Mouse (Mus musculus) embryo, embryonic 11.5 days (tissue): ENCODE results near the gene Arpp19.

Experiments used
- DNase-seq: peaks from one replicate; pipeline ENCODE4 v3.0.0-alpha.2; 2012; ENCODE audit warnings: low read depth, low spot score

Gene Arpp19

GRCm38 (mm10) chr9:75037451-75038356, at the start of gene Arpp19:
TSS of gene Arpp19 (plus strand) at chr9:75037614.
- DNase-seq = peak; percentile 71

DNA sequence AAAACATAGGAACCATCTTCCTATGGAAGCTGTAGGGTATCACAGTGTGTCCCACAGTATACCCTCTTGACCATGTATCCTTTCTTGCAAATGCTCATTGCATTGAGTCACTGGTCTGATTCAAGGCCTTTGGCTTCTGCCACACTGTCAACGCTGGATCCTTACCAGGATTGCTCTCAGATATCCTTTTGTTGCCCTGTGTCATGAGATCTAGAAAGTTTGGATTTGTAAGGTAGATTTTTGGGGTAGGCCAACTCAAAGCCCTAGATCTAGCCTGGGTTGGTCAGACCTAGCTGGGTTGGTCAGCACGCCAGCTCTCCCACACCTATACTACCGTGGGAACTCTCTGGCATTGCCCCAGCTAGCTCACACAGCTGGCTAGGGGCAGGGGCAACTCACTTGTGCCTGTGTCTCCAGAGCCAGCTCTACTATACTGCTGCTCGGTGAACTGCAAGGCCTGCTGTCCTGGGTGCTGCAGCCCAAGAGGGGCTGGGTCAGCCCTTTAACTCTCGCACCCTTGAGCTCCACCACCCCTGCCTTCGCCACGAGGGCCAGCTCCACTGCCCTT, 48.4 kb upstream of the Arpp19 start:
- DNase-seq = no peak

GRCm38 (mm10) chr9:74989990-74990389, 47.4 kb upstream of the Arpp19 start:
- no peak for DNase-seq

DNA sequence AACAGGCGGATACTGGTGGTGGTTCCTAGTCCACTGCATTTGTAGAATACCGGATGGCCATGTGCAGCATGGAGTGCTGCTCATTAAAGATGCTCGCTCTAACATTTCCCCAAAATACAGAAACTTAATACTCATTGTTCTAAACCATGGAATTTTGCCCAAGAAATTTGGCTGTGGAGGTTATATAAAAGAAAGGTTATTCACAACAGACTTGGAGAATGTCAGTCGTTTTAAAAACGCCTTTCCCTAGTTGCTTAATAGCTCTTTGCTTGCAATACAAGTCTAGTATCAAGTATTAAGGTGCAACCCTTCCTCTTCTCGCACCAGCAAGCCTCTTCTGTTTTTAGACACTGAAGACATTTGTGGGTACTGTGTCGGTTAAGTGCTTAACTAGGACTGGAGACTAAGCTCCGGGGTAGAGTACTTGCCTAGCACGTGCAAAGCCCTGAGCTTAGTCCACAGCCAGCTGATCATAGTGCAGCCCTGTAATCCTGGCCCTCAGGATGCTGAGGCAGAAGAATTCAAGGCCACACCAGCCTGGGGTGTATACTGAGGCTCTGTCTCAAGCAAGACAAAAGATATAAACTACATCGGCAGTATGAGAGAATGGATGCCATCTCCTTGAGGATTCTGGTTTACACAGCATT, 42.7 kb upstream of the Arpp19 start:
- DNase-seq = no peak

DNA sequence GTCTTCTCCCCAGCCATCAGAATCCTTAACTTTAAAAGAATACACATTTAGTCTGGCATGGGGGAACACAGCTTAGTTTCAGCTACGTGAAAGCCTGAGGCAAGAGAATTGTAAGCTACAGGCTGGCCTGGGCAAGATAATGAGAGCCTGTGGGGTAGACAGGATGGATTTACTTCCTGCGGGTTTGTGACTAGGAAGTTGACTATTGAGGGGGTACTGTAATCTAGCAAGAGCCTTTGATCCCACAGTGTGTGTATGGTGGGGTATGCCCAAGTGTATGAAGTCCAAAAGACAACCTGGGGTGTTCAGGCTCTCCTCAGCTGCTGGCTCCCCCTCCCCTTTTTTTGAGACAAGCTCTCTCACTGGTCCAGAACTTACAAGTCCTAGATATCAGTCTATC, 41.1 kb upstream of the Arpp19 start:
- DNase-seq = no peak

GRCm38 (mm10) chr9:74997976-74998375, 39.4 kb upstream of the Arpp19 start:
- no peak for DNase-seq

- no peak for DNase-seq
Observed at GRCm38 (mm10) chr9:75001006-75001405, 36.4 kb upstream of the Arpp19 start.

DNA sequence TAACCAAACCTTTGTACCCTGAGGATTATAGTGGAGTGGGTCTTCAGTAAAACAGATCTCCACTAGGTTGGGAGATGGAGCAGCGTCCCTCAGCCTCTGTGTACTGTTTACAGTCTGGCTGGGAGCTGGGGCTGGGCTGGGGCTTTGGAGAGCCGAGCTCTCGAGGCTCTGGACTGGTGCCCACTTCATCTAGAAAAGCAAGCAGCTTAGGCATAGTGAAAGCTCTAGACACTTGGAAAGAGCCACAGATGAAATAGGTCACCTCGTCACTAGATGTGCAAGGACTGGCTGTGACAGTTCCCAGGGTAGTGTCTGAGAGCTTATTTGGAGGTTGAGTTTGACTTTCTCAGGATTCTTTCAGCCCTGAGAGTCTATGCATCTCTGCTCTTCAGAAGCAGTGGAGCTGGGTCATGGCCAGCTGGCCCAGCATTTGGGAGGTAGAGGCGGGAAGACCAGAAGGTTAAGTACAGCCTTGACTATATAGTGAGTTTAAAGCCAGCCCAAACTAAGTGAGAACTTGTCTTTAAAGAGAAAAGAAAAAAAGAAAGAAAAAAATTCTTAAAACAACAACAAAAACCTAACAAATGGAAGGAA, 35.7 kb upstream of the Arpp19 start:
- DNase-seq = no peak

- DNase-seq = no peak
Observed at GRCm38 (mm10) chr9:75002262-75002661, 35.2 kb upstream of the Arpp19 start.

GRCm38 (mm10) chr9:75004203-75004602, 33.2 kb upstream of the Arpp19 start:
- DNase-seq = no peak

- peak; percentile 20 for DNase-seq
Observed at GRCm38 (mm10) chr9:75016591-75016990, 20.8 kb upstream of the Arpp19 start.

DNA sequence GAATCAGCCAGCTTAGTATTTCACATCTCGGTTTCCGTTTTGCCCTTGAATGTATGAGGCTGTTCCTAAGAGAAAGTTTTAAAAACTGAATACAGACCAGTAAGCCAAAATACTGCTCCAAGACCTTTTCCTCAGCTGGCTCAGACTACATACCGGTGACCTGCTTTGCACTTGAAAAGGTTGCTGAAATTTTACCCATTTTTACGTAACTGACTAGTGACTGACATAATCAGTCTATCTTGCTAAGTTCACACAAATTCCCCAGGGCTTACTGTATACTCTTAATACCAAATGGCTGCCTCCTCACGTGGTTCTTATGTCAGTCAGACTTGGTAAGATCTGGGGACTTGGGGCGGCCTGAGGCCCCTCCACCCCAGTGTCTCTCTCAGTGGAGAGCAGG, 18.2 kb upstream of the Arpp19 start:
- DNase-seq = no peak

DNA sequence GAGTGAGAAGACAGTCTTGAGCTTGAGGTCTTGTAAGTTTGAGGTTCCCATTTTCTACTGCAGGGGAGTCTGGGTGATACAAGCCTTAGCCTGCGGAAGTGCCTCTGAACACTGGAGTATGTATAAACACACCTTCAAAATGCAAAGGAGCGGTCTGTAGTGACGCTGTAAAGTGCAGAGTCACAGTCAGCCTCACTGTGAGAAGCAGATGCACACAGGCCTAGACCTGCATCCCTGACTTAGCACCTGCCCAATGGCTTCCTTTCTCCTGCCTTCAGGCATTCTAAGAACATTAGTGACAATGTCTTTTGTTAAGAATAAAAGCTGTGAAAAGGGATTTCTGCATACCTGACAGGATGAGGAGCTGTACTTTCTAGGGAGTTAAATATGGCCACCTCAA, 17.8 kb upstream of the Arpp19 start:
- DNase-seq = no peak

DNA sequence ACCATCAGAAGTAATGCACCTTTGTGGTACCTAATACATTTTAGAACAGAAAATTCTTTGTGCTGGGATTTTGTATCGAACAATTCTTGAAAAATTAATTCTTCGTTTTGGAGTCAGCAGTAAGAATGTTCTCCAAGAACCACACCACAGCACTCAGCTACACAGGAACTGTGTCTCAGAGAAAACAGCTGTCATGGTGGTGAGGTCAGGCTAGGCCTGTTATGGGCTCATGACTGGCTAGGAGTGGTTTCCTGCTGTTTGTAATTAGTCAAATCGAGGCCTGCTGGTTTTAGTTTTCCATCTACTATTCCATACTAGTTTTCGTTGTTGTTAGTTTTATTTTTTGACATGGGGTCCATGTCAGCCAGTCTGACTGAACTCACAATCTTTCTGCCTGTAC, 16.9 kb upstream of the Arpp19 start:
- no peak for DNase-seq

DNA sequence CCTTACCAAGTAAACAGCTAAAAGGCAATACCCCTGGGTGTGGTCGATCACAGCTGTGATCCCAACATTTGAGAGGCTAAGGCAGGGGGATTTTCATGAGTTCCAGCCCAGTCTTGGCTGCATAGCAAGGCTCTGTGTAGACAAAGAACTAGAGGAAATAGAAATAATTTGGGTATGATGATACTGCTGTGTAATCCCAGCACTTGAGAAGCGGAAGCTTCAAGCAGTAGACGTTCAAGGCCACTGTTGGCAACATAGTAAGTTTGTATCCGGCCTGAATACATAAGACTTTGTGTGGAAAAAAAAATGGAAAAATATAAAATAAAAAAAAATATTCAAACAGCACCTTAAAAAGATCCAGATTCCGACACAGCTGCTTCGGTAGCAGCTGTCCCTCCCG, 14.9 kb upstream of the Arpp19 start:
- DNase-seq = no peak

GRCm38 (mm10) chr9:75023150-75023894, 14.1 kb upstream of the Arpp19 start:
- no peak for DNase-seq

DNA sequence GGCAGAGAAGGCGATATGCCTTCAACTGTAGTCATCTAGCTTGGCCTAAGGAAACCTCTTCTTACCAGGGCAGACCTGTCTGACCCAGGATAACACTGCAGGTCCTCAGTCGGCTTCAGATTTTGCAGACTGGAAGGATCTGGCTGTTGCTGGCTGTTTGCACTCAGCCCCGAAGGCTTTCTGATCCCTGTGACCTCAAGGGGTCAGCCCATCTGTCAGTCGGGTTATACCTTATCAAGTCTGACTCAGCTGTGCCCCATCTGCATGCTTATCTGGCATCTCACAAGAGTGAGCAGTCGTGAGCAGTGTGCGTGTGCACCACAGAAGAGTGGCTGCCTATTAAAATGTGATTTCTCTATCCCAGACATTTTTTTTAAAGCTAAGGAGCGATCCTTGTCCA, 13.3 kb upstream of the Arpp19 start:
- no peak for DNase-seq

DNA sequence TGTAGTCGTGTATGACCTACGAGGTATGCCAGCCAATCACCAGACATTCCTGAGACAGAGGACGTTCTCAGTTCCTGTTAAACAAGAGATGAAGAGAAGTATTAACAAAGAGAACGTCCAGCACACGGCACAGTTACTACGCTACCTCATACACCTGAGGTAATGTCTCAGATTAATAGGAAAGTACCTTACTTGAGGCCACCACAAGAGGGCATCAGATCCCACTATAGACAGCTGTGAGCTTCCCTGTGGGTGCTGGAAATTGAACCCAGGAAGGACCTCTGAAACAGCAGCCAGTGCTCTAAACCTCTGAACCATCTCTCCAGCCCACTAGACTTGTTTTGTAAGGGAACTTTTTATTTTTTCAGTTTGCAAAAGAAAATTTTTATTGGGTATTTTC, 11.7 kb upstream of the Arpp19 start:
- no peak for DNase-seq

- DNase-seq = no peak
Observed at GRCm38 (mm10) chr9:75032408-75032807, 5.0 kb upstream of the Arpp19 start.

GRCm38 (mm10) chr9:75033141-75033540, 4.3 kb upstream of the Arpp19 start:
- DNase-seq = no peak

DNA sequence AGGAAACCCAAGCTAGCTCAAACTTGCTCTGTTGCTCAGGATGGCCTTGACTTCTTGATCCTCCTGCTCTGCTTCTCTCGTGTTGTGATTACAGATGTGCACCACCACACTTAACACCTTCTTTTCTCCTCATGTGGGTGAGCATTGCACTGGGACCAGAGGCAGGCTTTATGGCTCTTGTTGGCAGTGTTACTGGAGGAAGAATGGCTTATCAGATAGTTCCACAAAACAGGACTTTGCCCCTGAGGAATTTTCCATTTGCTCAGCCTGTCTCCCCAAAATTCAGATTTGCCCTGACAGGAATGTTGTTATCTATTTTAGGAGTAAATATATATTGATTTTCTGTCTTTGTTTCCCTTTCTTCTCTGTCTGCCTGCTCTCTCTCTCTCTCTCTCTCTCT, 2.7 kb upstream of the Arpp19 start:
- DNase-seq = no peak

GRCm38 (mm10) chr9:75035944-75036343, 1.5 kb upstream of the Arpp19 start:
- no peak for DNase-seq
